Mouse (Mus musculus) heart, embryonic 10.5 days (tissue): ENCODE data around the gene Fam196b. TPM values are rescaled to one million over a fixed set of nuclear protein-coding genes. Genes with fewer than 3 reads are reported as not detected.

Experiments used
- DNase-seq: peaks from one replicate; pipeline ENCODE4 v3.0.0-alpha.2; 2017; ENCODE audit warnings: low spot score
- H3K27ac ChIP-seq: fragments of 300-500 bp; sonication (generic); 2 replicates; pipeline ENCODE4 v1.5.1; 2016; ENCODE audit warnings: mild to moderate bottlenecking
- H3K27me3 ChIP-seq: fragments of 300-500 bp; sonication (generic); 2 replicates; pipeline ENCODE4 v1.6.1; 2016; ENCODE audit warnings: mild to moderate bottlenecking; ENCODE audit not compliant: poor library complexity, insufficient read depth, severe bottlenecking
- H3K36me3 ChIP-seq: fragments of 300-500 bp; sonication (generic); 2 replicates; pipeline ENCODE4 v1.6.1; 2016; ENCODE audit warnings: mild to moderate bottlenecking, moderate library complexity
- H3K4me1 ChIP-seq: fragments of 300-500 bp; sonication (generic); 2 replicates; pipeline ENCODE4 v1.6.1; 2016; ENCODE audit warnings: mild to moderate bottlenecking
- H3K4me3 ChIP-seq: fragments of 300-500 bp; sonication (generic); 2 replicates; pipeline ENCODE4 v1.5.1; 2016; ENCODE audit warnings: mild to moderate bottlenecking, moderate library complexity
- H3K9me3 ChIP-seq: fragments of 300-500 bp; sonication (generic); 2 replicates; pipeline ENCODE4 v1.6.1; 2016; ENCODE audit warnings: mild to moderate bottlenecking, moderate library complexity
- WGBS: fragments of 180-500 bp; shearing (Covaris S2); methylation state at CpG from one replicate; pipeline ENCODE4 v1.1.7; 2016; 5-methylcytosine and 5-hydroxymethylcytosine counted together
- polyA plus RNA-seq: library from polyadenylated mRNA; unstranded; fragments of >200 nt; fragmentation: Nextera tagmentation; extraction: Ambion mirVana; gene quantifications from 2 replicates; pipeline ENCODE4 v1.2.1, GENCODE M21; 2016

Gene Fam196b
- polyA plus RNA-seq, 1 experiment from 2014 or later: 0.84 TPM

DNA sequence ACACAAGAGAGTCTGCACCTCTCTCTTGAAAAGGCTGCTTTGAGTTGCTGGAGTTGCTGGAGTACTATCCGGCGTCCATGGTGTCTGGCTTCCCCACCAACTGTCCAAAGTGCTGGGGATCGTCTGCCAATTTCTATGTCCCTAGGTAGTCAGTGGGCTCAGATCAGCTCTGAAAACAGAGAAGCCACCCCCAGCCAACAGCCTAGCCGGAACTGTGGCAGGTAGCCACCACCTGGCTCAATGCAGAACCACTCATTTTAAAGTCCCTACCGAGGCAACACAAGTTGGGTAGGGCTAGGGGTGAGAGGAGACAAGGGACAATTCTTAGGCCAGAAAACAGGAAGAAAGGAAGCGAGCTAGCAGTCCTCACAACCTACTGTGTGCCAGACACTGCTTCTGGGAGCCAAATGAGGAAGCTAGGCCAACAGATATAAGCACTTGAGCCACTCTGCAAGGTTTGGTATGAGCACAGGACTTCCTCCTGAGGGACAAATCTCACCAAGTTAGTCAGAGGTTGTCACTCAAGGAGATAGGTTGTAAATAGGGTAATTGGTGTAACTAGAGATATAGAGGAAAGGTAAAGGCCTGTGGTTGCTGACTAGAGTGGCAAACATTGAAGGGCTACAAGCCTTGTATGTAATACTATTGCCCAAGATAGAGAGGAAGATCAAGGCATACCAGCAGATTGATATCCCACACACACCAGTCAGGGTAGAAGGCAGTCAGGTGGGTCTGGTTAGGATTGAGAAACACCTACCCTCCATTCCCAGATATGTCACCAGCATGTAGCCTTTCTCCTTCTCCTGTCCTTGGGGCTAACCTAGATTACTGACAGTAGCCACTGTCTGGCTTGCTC, 74.9 kb downstream of the Fam196b start:
- Histone ChIP-seq H3K27me3 (no peaks in the 10 kb centered on the region), H3K27ac (0 out of 2 replicates have a peak overlapping the region, but pooled peaks have one; percentile 39), H3K36me3 (no peaks in the 10 kb centered on the region), H3K4me1 (peaks cover 12% of the 10 kb centered on the region), H3K4me3 (no peak overlapping the region), H3K9me3 (no peaks in the 10 kb centered on the region)
- DNase-seq: no peak
- 77% methylated on average over 6 of the region's 6 CpGs for WGBS

DNA sequence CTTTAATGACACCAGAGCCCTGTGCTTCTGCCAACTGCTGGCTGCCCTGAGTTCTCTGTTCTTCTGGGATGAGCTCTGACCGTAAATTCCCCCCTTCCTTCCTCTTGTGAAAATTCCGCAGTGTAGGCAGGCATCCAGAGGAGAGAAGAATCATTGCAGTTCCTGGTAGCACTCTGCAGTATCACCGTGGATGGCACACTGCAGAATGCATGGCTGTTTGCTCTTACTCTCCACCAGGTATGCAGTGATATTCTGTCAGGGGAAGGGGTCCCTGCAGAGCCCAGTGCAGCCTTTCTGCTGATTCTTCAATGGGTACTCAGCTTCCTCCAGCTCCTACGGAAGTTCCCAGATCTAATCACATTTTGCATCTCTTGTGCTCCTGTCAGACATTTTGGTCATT, 77.5 kb downstream of the Fam196b start:
- Histone ChIP-seq H3K27me3 (no peaks in the 10 kb centered on the region), H3K9me3 (no peaks in the 10 kb centered on the region), H3K4me1 (peaks cover 12% of the 10 kb centered on the region), H3K36me3 (no peaks in the 10 kb centered on the region), H3K4me3 (no peak overlapping the region), H3K27ac (no peak overlapping the region)
- no peak for DNase-seq
- WGBS: 38% methylated on average over 4 of the region's 4 CpGs

GRCm38 (mm10) chr11:34395802-34396201, 81.2 kb downstream of the Fam196b start:
- Histone ChIP-seq H3K27me3 (no peaks in the 10 kb centered on the region), H3K4me1 (no peaks in the 10 kb centered on the region), H3K9me3 (no peaks in the 10 kb centered on the region), H3K27ac (no peak overlapping the region), H3K4me3 (no peak overlapping the region), H3K36me3 (no peaks in the 10 kb centered on the region)
- DNase-seq: no peak
- 84% methylated on average over 3 of the region's 3 CpGs for WGBS

- no peaks in the 10 kb centered on the region for H3K9me3 ChIP-seq
- DNase-seq: no peak
- no peaks in the 10 kb centered on the region for H3K27me3 ChIP-seq
- H3K4me3 ChIP-seq: no peak overlapping the region
- no peaks in the 10 kb centered on the region for H3K4me1 ChIP-seq
- 86% methylated on average over 5 of the region's 5 CpGs for WGBS
- H3K27ac ChIP-seq: no peak overlapping the region
- no peaks in the 10 kb centered on the region for H3K36me3 ChIP-seq
These were observed 83.0 kb downstream of the Fam196b start for GRCm38 (mm10) chr11:34397661-34398060.

DNA sequence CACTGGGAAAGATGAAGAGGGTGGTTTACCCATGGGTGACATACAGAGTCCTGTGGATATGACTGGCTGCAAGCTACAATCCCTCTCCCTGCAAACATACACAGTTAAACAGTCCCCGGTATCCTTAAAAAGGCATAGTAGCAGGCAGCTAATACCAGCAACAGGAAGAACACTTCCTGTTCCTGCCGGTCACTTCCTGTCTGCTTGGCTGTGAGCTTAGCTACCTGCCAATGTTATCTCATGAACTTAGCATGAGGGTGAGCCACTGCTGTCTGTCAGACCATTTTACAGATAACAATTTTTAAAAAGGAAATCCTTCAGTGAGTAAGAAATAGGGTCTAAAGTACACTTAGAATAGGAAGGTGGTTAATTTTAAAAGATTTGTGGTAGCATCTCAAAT, 83.9 kb downstream of the Fam196b start:
- no peaks in the 10 kb centered on the region for H3K4me1 ChIP-seq
- no peaks in the 10 kb centered on the region for H3K9me3 ChIP-seq
- 73% methylated on average over 2 of the region's 2 CpGs for WGBS
- DNase-seq: no peak
- no peak overlapping the region for H3K27ac ChIP-seq
- no peaks in the 10 kb centered on the region for H3K27me3 ChIP-seq
- H3K4me3 ChIP-seq: no peak overlapping the region
- no peaks in the 10 kb centered on the region for H3K36me3 ChIP-seq

DNA sequence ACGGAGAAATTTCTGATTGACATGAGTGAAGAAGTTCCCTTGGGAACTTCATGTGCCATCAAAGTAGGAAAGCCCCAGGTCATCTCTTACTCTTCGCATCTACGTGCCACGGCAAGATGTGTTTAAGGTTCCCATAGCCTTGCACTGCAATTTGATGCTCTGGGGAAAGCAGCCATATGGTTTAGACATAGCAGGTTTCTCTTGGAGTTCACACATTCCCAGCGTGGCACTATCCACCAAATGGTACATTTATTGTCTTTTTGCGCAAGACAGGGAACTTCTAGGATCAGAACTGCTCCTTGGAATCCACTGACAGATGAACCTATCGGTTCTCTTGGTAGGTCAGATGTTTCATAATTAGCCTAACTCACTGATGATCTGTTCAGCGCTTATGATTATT, 86.7 kb downstream of the Fam196b start:
- Histone ChIP-seq H3K4me3 (no peak overlapping the region), H3K36me3 (no peaks in the 10 kb centered on the region), H3K4me1 (peaks cover 1% of the 10 kb centered on the region; the same call in 1 of the 2 replicates), H3K27me3 (no peaks in the 10 kb centered on the region), H3K27ac (no peak overlapping the region), H3K9me3 (no peaks in the 10 kb centered on the region)
- WGBS: 90% methylated on average over 8 of the region's 8 CpGs
- no peak for DNase-seq

- no peak overlapping the region for H3K4me3 ChIP-seq
- peaks cover 10% of the 10 kb centered on the region for H3K4me1 ChIP-seq
- WGBS: 72% methylated on average over 1 of the region's 1 CpGs
- H3K9me3 ChIP-seq: no peaks in the 10 kb centered on the region
- H3K36me3 ChIP-seq: no peaks in the 10 kb centered on the region
- DNase-seq: no peak
- no peaks in the 10 kb centered on the region for H3K27me3 ChIP-seq
- no peak overlapping the region for H3K27ac ChIP-seq
These were observed 90.7 kb downstream of the Fam196b start for GRCm38 (mm10) chr11:34405311-34405710.

GRCm38 (mm10) chr11:34406309-34406708, 91.7 kb downstream of the Fam196b start:
- H3K36me3 ChIP-seq: no peaks in the 10 kb centered on the region
- no peaks in the 10 kb centered on the region for H3K27me3 ChIP-seq
- peaks cover 10% of the 10 kb centered on the region for H3K4me1 ChIP-seq
- no peak for DNase-seq
- no peak overlapping the region for H3K27ac ChIP-seq
- 55% methylated on average over 8 of the region's 8 CpGs for WGBS
- no peak overlapping the region for H3K4me3 ChIP-seq
- H3K9me3 ChIP-seq: no peaks in the 10 kb centered on the region

- Histone ChIP-seq H3K36me3 (no peaks in the 10 kb centered on the region), H3K27ac (no peak overlapping the region), H3K4me3 (no peak overlapping the region), H3K27me3 (no peaks in the 10 kb centered on the region), H3K9me3 (no peaks in the 10 kb centered on the region), H3K4me1 (peaks cover 10% of the 10 kb centered on the region)
- DNase-seq: no peak
- 55% methylated on average over 5 of the region's 5 CpGs for WGBS
These were observed 92.2 kb downstream of the Fam196b start for GRCm38 (mm10) chr11:34406850-34407249.

GRCm38 (mm10) chr11:34415884-34416618, 101.4 kb downstream of the Fam196b start:
- Histone ChIP-seq H3K36me3 (no peaks in the 10 kb centered on the region), H3K4me1 (peaks cover 5% of the 10 kb centered on the region; the same call in 1 of the 2 replicates), H3K27ac (no peak overlapping the region), H3K4me3 (no peak overlapping the region), H3K27me3 (0 out of 2 replicates have a peak, but pooled peaks cover 3% of the 10 kb centered on the region), H3K9me3 (no peaks in the 10 kb centered on the region)
- 64% methylated on average over 9 of the region's 9 CpGs for WGBS
- no peak for DNase-seq

GRCm38 (mm10) chr11:34416619-34416979, 102.0 kb downstream of the Fam196b start:
- 0 out of 2 replicates have a peak, but pooled peaks cover 3% of the 10 kb centered on the region for H3K27me3 ChIP-seq
- H3K4me3 ChIP-seq: no peak overlapping the region
- no peak for DNase-seq
- H3K9me3 ChIP-seq: no peaks in the 10 kb centered on the region
- peaks cover 5% of the 10 kb centered on the region; the same call in 1 of the 2 replicates for H3K4me1 ChIP-seq
- WGBS: 75% methylated on average over 3 of the region's 3 CpGs
- H3K27ac ChIP-seq: no peak overlapping the region
- H3K36me3 ChIP-seq: no peaks in the 10 kb centered on the region

- Histone ChIP-seq H3K27me3 (0 out of 2 replicates have a peak, but pooled peaks cover 3% of the 10 kb centered on the region), H3K4me1 (peaks cover 5% of the 10 kb centered on the region; the same call in 1 of the 2 replicates), H3K27ac (no peak overlapping the region), H3K36me3 (no peaks in the 10 kb centered on the region), H3K9me3 (no peaks in the 10 kb centered on the region), H3K4me3 (no peak overlapping the region)
- DNase-seq: no peak
- 79% methylated on average over 6 of the region's 6 CpGs for WGBS
These were observed 106.4 kb downstream of the Fam196b start for GRCm38 (mm10) chr11:34421061-34421460.

DNA sequence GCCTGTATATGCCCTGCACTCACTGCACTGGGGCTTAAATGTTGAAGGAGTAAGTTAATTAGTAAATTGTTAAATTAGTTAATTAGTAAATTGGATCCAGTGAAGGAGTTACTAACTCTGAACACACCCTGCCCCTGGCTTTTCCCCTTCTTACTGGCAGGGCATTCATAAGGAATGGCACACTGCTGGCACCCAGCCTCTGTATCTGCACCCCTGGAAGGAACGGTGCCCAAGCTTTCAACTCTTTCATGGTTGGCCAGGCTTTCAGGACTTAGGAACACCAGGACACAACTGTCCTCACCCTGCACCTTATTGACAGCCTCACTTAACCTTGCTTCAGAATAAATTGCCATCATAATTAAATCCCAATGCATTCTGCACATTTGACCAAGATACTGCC, 109.9 kb downstream of the Fam196b start:
- DNase-seq: no peak
- WGBS: 92% methylated on average over 1 of the region's 1 CpGs
- Histone ChIP-seq H3K4me1 (no peaks in the 10 kb centered on the region), H3K36me3 (no peaks in the 10 kb centered on the region), H3K27ac (no peak overlapping the region), H3K9me3 (no peaks in the 10 kb centered on the region), H3K4me3 (no peak overlapping the region), H3K27me3 (0 out of 2 replicates have a peak, but pooled peaks cover 3% of the 10 kb centered on the region)
